ENCODE assay signal across 8 mouse cellular contexts in genomic region chr12:46635125-46635772, GRCm38 (mm10).
DNase-seq lines count a peak whose midpoint lies in the region; ATAC-seq and TF ChIP-seq lines count a peak whose summit lies in the region.

No protein-coding gene starts in this region.

- H3K4me2 ChIP-seq in heart, embryonic 14.5 days (ENCODE audit: low read length): peak overlapping the region; percentile 29; the same call in 1 of the 2 replicates
- no peak overlapping the region for H3K4me2 ChIP-seq in heart, embryonic 11.5 days
- no peak overlapping the region for H3K4me2 ChIP-seq in forebrain, embryonic 12.5 days
- H3K4me2 ChIP-seq in kidney, embryonic 14.5 days (replicated peaks; ENCODE audit: low read depth, low read length): no peak overlapping the region
- H3K4me2 ChIP-seq in midbrain, postnatal 0 days (ENCODE audit: low read depth, low read length, poor library complexity, severe bottlenecking): no peak overlapping the region
- no peak overlapping the region for H3K4me2 ChIP-seq in intestine, embryonic 15.5 days (replicated peaks)

- TF ChIP-seq POLR2A in brain, embryonic 14.5 days (IDR thresholded peaks at IDR 0.05; ENCODE audit: borderline replicate concordance, extremely low read depth, insufficient read depth, insufficient read length, poor library complexity, severe bottlenecking): no peak

- WGBS in heart, embryonic 14.5 days: 19% methylated on average over 6 of the region's 6 CpGs
- 21% methylated on average over 6 of the region's 6 CpGs for WGBS in heart, embryonic 11.5 days (ENCODE audit: insufficient replicate concordance)
- WGBS in forebrain, embryonic 12.5 days: 6% methylated on average over 6 of the region's 6 CpGs
- WGBS in kidney, embryonic 14.5 days: 7% methylated on average over 6 of the region's 6 CpGs
- WGBS in midbrain, postnatal 0 days: 10% methylated on average over 6 of the region's 6 CpGs
- WGBS in intestine, embryonic 15.5 days: 19% methylated on average over 6 of the region's 6 CpGs

- no peak overlapping the region for H3K4me3 ChIP-seq in heart, embryonic 14.5 days (ENCODE audit: control insufficient read depth in 1 of 2, insufficient read depth in 1 of 2, low read depth in 1 of 2, low read length in 2 of 2)
- no peak overlapping the region for H3K4me3 ChIP-seq in heart, embryonic 11.5 days (ENCODE audit: low read depth, low read length)
- H3K4me3 ChIP-seq in forebrain, embryonic 12.5 days (replicated peaks): no peak overlapping the region
- no peak overlapping the region for H3K4me3 ChIP-seq in kidney, embryonic 14.5 days (ENCODE audit: low read length)
- H3K4me3 ChIP-seq in midbrain, postnatal 0 days (ENCODE audit: low read depth, low read length): no peak overlapping the region
- no peak overlapping the region for H3K4me3 ChIP-seq in intestine, embryonic 15.5 days (replicated peaks)

- H3K9ac ChIP-seq in heart, embryonic 14.5 days (ENCODE audit: low read length): no peak overlapping the region
- no peak overlapping the region for H3K9ac ChIP-seq in heart, embryonic 11.5 days (ENCODE audit: low read depth, low read length)
- no peak overlapping the region for H3K9ac ChIP-seq in forebrain, embryonic 12.5 days
- no peak overlapping the region for H3K9ac ChIP-seq in kidney, embryonic 14.5 days (ENCODE audit: low read depth, low read length)
- no peak overlapping the region for H3K9ac ChIP-seq in midbrain, postnatal 0 days (replicated peaks; ENCODE audit: low read length, poor library complexity, severe bottlenecking)
- no peak overlapping the region for H3K9ac ChIP-seq in intestine, embryonic 15.5 days

- DNase-seq in brain, embryonic 14.5 days (ENCODE audit: low read depth): peak; percentile 95
- DNase-seq in midbrain, postnatal 0 days (ENCODE audit: low spot score): peak; percentile 85
- DNase-seq in spleen, adult 18-20 months: no peak

- no peak overlapping the region for H3K27ac ChIP-seq in heart, embryonic 14.5 days (replicated peaks in 1 of 2; ENCODE audit: control insufficient read depth in 1 of 2, insufficient read depth in 1 of 2, low read depth in 2 of 2, low read length in 2 of 2)
- H3K27ac ChIP-seq in heart, embryonic 11.5 days (ENCODE audit: low read depth, low read length): no peak overlapping the region
- H3K27ac ChIP-seq in forebrain, embryonic 12.5 days: no peak overlapping the region
- H3K27ac ChIP-seq in kidney, embryonic 14.5 days (ENCODE audit: low read depth, low read length): no peak overlapping the region
- no peak overlapping the region for H3K27ac ChIP-seq in midbrain, postnatal 0 days (ENCODE audit: low read depth, low read length)
- no peak overlapping the region for H3K27ac ChIP-seq in intestine, embryonic 15.5 days

- H3K4me1 ChIP-seq in heart, embryonic 14.5 days (ENCODE audit: control insufficient read depth in 2 of 2, insufficient read depth in 2 of 2, low read length in 2 of 2): no peaks in the 10 kb centered on the region
- no peaks in the 10 kb centered on the region; the same call in 1 of the 2 replicates for H3K4me1 ChIP-seq in heart, embryonic 11.5 days (ENCODE audit: control insufficient read depth, insufficient read depth, low read length)
- H3K4me1 ChIP-seq in forebrain, embryonic 12.5 days: peaks cover 12% of the 10 kb centered on the region
- H3K4me1 ChIP-seq in kidney, embryonic 14.5 days (ENCODE audit: control insufficient read depth, insufficient read depth, low read length): no peaks in the 10 kb centered on the region
- H3K4me1 ChIP-seq in midbrain, postnatal 0 days (ENCODE audit: insufficient read depth, low read length): peaks cover 5% of the 10 kb centered on the region; the same call in 1 of the 2 replicates
- no peaks in the 10 kb centered on the region for H3K4me1 ChIP-seq in intestine, embryonic 15.5 days (replicated peaks)

- H3K27me3 ChIP-seq in heart, embryonic 14.5 days (ENCODE audit: control insufficient read depth, insufficient read depth, low read length): no peaks in the 10 kb centered on the region
- H3K27me3 ChIP-seq in heart, embryonic 11.5 days (ENCODE audit: control insufficient read depth, insufficient read depth, low read length): no peaks in the 10 kb centered on the region
- peaks cover 51% of the 10 kb centered on the region for H3K27me3 ChIP-seq in forebrain, embryonic 12.5 days
- H3K27me3 ChIP-seq in kidney, embryonic 14.5 days (ENCODE audit: control insufficient read depth, insufficient read depth, low read length): no peaks in the 10 kb centered on the region
- H3K27me3 ChIP-seq in midbrain, postnatal 0 days (ENCODE audit: insufficient read depth, low read length): no peaks in the 10 kb centered on the region
- H3K27me3 ChIP-seq in intestine, embryonic 15.5 days (replicated peaks): no peaks in the 10 kb centered on the region

- ATAC-seq in heart, embryonic 14.5 days (ENCODE audit: insufficient number of reproducible peaks, insufficient read depth, low FRiP score, low read depth): no peak
- no peak for ATAC-seq in heart, embryonic 11.5 days (replicated peaks; ENCODE audit: insufficient number of reproducible peaks, low FRiP score, low TSS enrichment)
- ATAC-seq in forebrain, embryonic 12.5 days (ENCODE audit: low FRiP score): peak; percentile 94
- peak; percentile 28; the same call in 1 of the 2 replicates for ATAC-seq in kidney, embryonic 14.5 days (ENCODE audit: low FRiP score, low TSS enrichment)
- peak; percentile 80 for ATAC-seq in midbrain, postnatal 0 days (ENCODE audit: low FRiP score)
- ATAC-seq in intestine, embryonic 15.5 days: no peak

- peak; percentile 42; the same call in 1 of the 2 replicates for TF ChIP-seq CTCF in brain, embryonic 14.5 days (IDR thresholded peaks at IDR 0.05; ENCODE audit: borderline replicate concordance, extremely low read depth, insufficient read depth, insufficient read length)
- peak; percentile 83 for TF ChIP-seq CTCF in midbrain, postnatal 0 days (IDR thresholded peaks at IDR 0.05)

- H3K9me3 ChIP-seq in heart, embryonic 14.5 days (ENCODE audit: control insufficient read depth, low read length): no peaks in the 10 kb centered on the region
- no peaks in the 10 kb centered on the region for H3K9me3 ChIP-seq in heart, embryonic 11.5 days (replicated peaks; ENCODE audit: control insufficient read depth, low read length)
- H3K9me3 ChIP-seq in forebrain, embryonic 12.5 days: no peaks in the 10 kb centered on the region
- no peaks in the 10 kb centered on the region for H3K9me3 ChIP-seq in kidney, embryonic 14.5 days (ENCODE audit: control insufficient read depth, low read length)
- H3K9me3 ChIP-seq in midbrain, postnatal 0 days (ENCODE audit: low read length): no peaks in the 10 kb centered on the region
- H3K9me3 ChIP-seq in intestine, embryonic 15.5 days: no peaks in the 10 kb centered on the region

- no peaks in the 10 kb centered on the region for H3K36me3 ChIP-seq in heart, embryonic 14.5 days (ENCODE audit: control insufficient read depth, insufficient read depth, low read length)
- H3K36me3 ChIP-seq in heart, embryonic 11.5 days (ENCODE audit: control insufficient read depth, insufficient read depth, low read length): no peaks in the 10 kb centered on the region
- H3K36me3 ChIP-seq in forebrain, embryonic 12.5 days (replicated peaks): no peaks in the 10 kb centered on the region
- no peaks in the 10 kb centered on the region for H3K36me3 ChIP-seq in kidney, embryonic 14.5 days (ENCODE audit: control insufficient read depth, insufficient read depth, low read length)
- no peaks in the 10 kb centered on the region for H3K36me3 ChIP-seq in midbrain, postnatal 0 days (ENCODE audit: insufficient read depth, low read length)
- no peaks in the 10 kb centered on the region for H3K36me3 ChIP-seq in intestine, embryonic 15.5 days

Comparison
In these comparisons a context has a peak if more than half of its experiments do, and no peak if none do; other contexts are left out.
1. ATAC-seq: peak in forebrain, embryonic 12.5 days (single experiment), kidney, embryonic 14.5 days (single experiment) and midbrain, postnatal 0 days (single experiment); none in heart, embryonic 14.5 days (single experiment), heart, embryonic 11.5 days (single experiment) and intestine, embryonic 15.5 days (single experiment).
2. DNase-seq: peak in brain, embryonic 14.5 days (single experiment) and midbrain, postnatal 0 days (single experiment); none in spleen, adult 18-20 months (0 of 2).